Mouse (Mus musculus): ENCODE results near the gene Map2k7.

Gene Map2k7

GRCm38 (mm10) chr8:4259125-4259804, 20.7 kb downstream of the Map2k7 start, which contains the start of gene Ctxn1:
Ctxn1 (minus strand) TSS chr8:4259274.
- peak; percentile 90 to 93 for DNase-seq

DNA sequence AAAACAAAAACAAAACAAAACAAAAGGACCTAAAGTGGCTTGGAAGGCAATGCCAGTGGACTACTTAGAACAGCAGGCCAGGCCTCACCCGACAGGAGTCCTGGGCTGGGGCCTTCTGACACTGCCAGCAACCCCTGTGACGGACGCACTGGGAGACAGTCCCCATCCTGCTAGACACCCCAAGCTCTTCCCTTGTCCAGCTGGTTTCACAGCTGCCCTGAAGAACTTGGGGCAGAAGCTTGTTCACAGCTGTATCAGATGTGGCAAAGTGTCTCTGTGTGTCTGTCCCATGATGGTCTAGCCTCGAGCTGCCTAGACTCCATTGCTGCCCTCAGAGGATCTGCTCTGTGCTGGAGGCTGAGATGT, 21.2 kb downstream of the Map2k7 start:
- DNase-seq, result no peak

- no peak for DNase-seq
Measured at GRCm38 (mm10) chr8:4263105-4263791, 24.7 kb downstream of the Map2k7 start.

- no peak for DNase-seq
Measured at GRCm38 (mm10) chr8:4265160-4265914, 26.8 kb downstream of the Map2k7 start.

GRCm38 (mm10) chr8:4267627-4268026, 29.1 kb downstream of the Map2k7 start:
- DNase-seq, result peak in 1 of 2 experiments; percentile 61

DNA sequence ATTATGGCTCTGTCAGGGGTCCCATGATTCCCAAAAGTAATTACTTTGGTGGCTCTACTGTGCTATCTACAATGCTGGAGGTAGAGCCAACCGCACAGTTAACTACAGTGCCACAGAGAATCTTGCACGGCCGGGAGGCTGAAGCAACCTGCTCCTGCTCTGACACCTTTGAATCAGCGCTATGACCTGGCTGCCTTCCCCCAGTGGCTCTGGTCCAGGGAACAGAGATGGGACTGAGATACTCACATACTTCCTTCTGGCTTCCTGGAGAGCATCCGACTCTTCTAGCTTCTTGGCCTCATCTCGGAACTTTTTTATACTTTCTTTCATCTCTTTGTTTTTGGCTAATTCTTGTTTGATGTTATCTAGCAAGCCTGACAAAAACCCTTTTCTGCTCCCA, 31.1 kb downstream of the Map2k7 start:
- no peak for DNase-seq

- peak; percentile 98 for DNase-seq
Measured at GRCm38 (mm10) chr8:4275275-4276110, 37.0 kb downstream of the Map2k7 start, which contains the start of gene Timm44. Timm44 (minus strand) TSS chr8:4275913.

- DNase-seq, result no peak
Measured at GRCm38 (mm10) chr8:4276111-4276465, 37.5 kb downstream of the Map2k7 start.

GRCm38 (mm10) chr8:4292738-4293137, 54.2 kb downstream of the Map2k7 start:
- no peak for DNase-seq
